Mouse (Mus musculus) myocyte (in vitro differentiated cells): ENCODE data around the gene Dnajc15.

Source experiments
- CEBPB ChIP-seq: IDR thresholded peaks from 2 replicates; pipeline ENCODE4 v1.6.1; 2011; ENCODE audit warnings: mild to moderate bottlenecking, moderate library complexity; ENCODE audit not compliant: poor library complexity, insufficient read depth, severe bottlenecking
- E2F4 ChIP-seq: IDR thresholded peaks from one replicate; pipeline ENCODE4 v1.6.1; 2011; ENCODE audit warnings: mild to moderate bottlenecking, control low read depth, moderate library complexity; ENCODE audit not compliant: insufficient read depth
- MAX ChIP-seq: IDR thresholded peaks from one replicate; pipeline ENCODE4 v1.6.1; 2011; ENCODE audit warnings: low read depth, mild to moderate bottlenecking, control low read depth
- MYOD1 ChIP-seq, 3 experiments: IDR thresholded peaks; one replicate each; pipeline ENCODE4 v1.6.1; 2011; ENCODE audit warnings: control low read depth in 2 of 3, low read depth in 2 of 3, mild to moderate bottlenecking in 2 of 3, moderate library complexity in 1 of 3; ENCODE audit not compliant: insufficient read length in 2 of 3, control insufficient read depth in 1 of 3
- POLR2A ChIP-seq: IDR thresholded peaks from one replicate; pipeline ENCODE4 v1.6.1; 2011; ENCODE audit warnings: low read depth, mild to moderate bottlenecking, control low read depth, moderate library complexity; ENCODE audit not compliant: insufficient read length
- POLR2AphosphoS2 ChIP-seq: IDR thresholded peaks from one replicate; pipeline ENCODE4 v1.6.1; 2011; ENCODE audit warnings: low read depth, control low read depth; ENCODE audit not compliant: insufficient read length
- REST ChIP-seq: IDR thresholded peaks from one replicate; pipeline ENCODE4 v1.6.1; 2011; ENCODE audit warnings: mild to moderate bottlenecking, control low read depth, moderate library complexity; ENCODE audit not compliant: insufficient read depth, insufficient read length
- TCF3 ChIP-seq: IDR thresholded peaks from one replicate; pipeline ENCODE4 v1.6.1; 2011; ENCODE audit warnings: low read depth, control low read depth; ENCODE audit not compliant: insufficient read length
- USF1 ChIP-seq: IDR thresholded peaks from one replicate; pipeline ENCODE4 v1.6.1; 2011; ENCODE audit warnings: low read depth, mild to moderate bottlenecking, control low read depth, moderate library complexity

- TF ChIP-seq USF1 (no peak), POLR2AphosphoS2 (no peak), CEBPB (no peak), E2F4 (no peak), POLR2A (no peak), MAX (no peak), REST (no peak), TCF3 (no peak), MYOD1 (IDR thresholded peaks at IDR 0.05; ENCODE audit: control insufficient read depth in 1 of 3, insufficient read length in 2 of 3, low read depth in 2 of 3) (no peak)
Observed at GRCm38 (mm10) chr14:77876199-77876598, 1.3 kb upstream of the Dnajc15 start.
